Comparison of ENCODE assay signal across 19 mouse cellular contexts in the genomic region with DNA sequence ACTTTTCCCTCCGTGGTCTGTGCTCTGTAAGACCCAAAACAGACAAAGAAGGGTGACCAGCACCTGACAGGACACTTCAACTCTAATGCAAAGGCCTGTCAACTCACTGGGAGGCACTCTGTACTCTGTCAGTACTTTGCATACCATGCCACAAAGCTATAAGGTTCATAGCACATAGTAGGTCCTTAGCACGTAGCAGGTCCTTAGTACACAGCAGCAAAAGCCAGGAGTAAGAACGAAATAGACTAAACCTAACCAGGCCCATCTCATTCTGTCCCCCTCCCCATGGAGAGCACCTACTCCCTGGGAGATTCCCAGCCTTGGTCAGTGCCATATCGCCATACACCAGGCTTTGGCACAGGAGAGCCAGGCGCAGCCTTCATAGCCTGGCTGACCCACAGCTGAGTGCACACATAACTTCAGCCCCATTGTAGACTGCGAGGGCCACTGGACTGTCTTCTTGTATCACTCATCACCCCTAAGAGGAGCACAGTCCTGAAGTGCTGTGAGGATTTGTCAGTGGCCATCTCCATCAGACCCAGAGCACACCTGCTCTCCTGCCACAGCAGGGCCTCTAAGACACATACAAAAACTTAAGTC. TPM values are rescaled to one million over a fixed set of nuclear protein-coding genes. Genes with fewer than 3 reads are reported as not detected.
DNase-seq lines count a peak whose midpoint lies in the region; TF ChIP-seq lines count a peak whose summit lies in the region.
"Had no signal": no experiment of that assay in that cellular context is flagged by ENCODE, and none has a peak within 500 bp of the region (broad histone marks: within the 10 kb centered on the region; RNA-seq: fewer than 3 reads in every experiment).

No protein-coding gene starts in this region.

- H3K27ac ChIP-seq in CH12.LX (ENCODE audit: insufficient read depth, low read depth) (no peak overlapping the region), MEL (ENCODE audit: control insufficient read depth, low read depth, low read length) (no peak overlapping the region)
- H3K27ac ChIP-seq: embryonic facial prominence, embryonic 10.5 days; embryonic facial prominence, embryonic 12.5 days; forebrain, embryonic 13.5 days; forebrain, embryonic 15.5 days had no signal

- no peak for TF ChIP-seq EP300 in CH12.LX (IDR thresholded peaks at IDR 0.05; ENCODE audit: low read length)
- TF ChIP-seq EP300 in MEL (IDR thresholded peaks at IDR 0.05; ENCODE audit: low read depth in 1 of 2, low read length in 2 of 2), result no peak

- H3K4me3 ChIP-seq in CH12.LX (replicated peaks in 1 of 3; ENCODE audit: low read depth in 2 of 3, low read length in 2 of 3, poor library complexity in 1 of 3), result peak overlapping the region in 1 of 3 experiments; percentile 4
- H3K4me3 ChIP-seq in MEL (ENCODE audit: control insufficient read depth in 1 of 2, insufficient read depth in 1 of 2, low read depth in 2 of 2, low read length in 2 of 2), result no peak overlapping the region
- no peak overlapping the region for H3K4me3 ChIP-seq in myocyte
- H3K4me3 ChIP-seq: embryonic facial prominence, embryonic 10.5 days; embryonic facial prominence, embryonic 12.5 days; forebrain, embryonic 13.5 days; forebrain, embryonic 15.5 days had no signal

- TF ChIP-seq POLR2A in CH12.LX (IDR thresholded peaks at IDR 0.05; ENCODE audit: low read depth, low read length) (no peak), MEL (IDR thresholded peaks at IDR 0.05; ENCODE audit: control insufficient read depth in 1 of 2, insufficient read depth in 1 of 2, low read depth in 1 of 2, low read length in 2 of 2, poor library complexity in 1 of 2) (no peak), myocyte (IDR thresholded peaks at IDR 0.05; ENCODE audit: insufficient read length, low read depth) (peak; percentile 19)

- H3K4me1 ChIP-seq in CH12.LX (ENCODE audit: control insufficient read depth in 1 of 2, insufficient read depth in 2 of 2) (peaks cover 31 to 53% of the 10 kb centered on the region in 2 experiments), MEL (ENCODE audit: control insufficient read depth in 1 of 2, insufficient read depth in 2 of 2, low read length in 2 of 2) (peaks cover 0 to 22% of the 10 kb centered on the region in 2 experiments; a peak in 3 of 4 replicates)

- no peak overlapping the region for H3ac ChIP-seq in myocyte (ENCODE audit: control insufficient read depth, insufficient read length)

- dilution Hi-C loops in CH12.LX (cut with MboI; ENCODE audit: extremely low pct_ligation_motif_present, extremely low pct_unique_long_range_greater_than_20kb, low sequenced_read_pairs), result no loop called here

- H3K27me3 ChIP-seq in CH12.LX (replicated peaks), result no peaks in the 10 kb centered on the region
- no peaks in the 10 kb centered on the region for H3K27me3 ChIP-seq in MEL (ENCODE audit: control insufficient read depth in 1 of 2, insufficient read depth in 2 of 2, low read length in 2 of 2)
- no peaks in the 10 kb centered on the region for H3K27me3 ChIP-seq in myocyte (ENCODE audit: control insufficient read depth, insufficient read depth, insufficient read length)

- TF ChIP-seq CTCF in CH12.LX (conservative IDR thresholded peaks at IDR 0.05 in 1 of 2, IDR thresholded peaks at IDR 0.05 in 1 of 2; ENCODE audit: low read depth in 2 of 2, low read length in 2 of 2) (no peak), MEL (IDR thresholded peaks at IDR 0.05 in 2 of 3, conservative IDR thresholded peaks at IDR 0.05 in 1 of 3; ENCODE audit: control insufficient read depth in 1 of 3, insufficient read depth in 1 of 3, low read depth in 2 of 3, low read length in 3 of 3, poor library complexity in 1 of 3, severe bottlenecking in 1 of 3) (no peak)

- TF ChIP-seq RAD21 in CH12.LX (IDR thresholded peaks at IDR 0.05; ENCODE audit: low read depth, low read length) (no peak), MEL (IDR thresholded peaks at IDR 0.05; ENCODE audit: low read depth, low read length) (no peak)

- intact Hi-C loops in heart, postnatal 14 days (cut with DNase I), result no loop called here

- H3K9ac ChIP-seq in CH12.LX (ENCODE audit: insufficient read depth, low read depth), result no peak overlapping the region
- no peak overlapping the region for H3K9ac ChIP-seq in MEL (ENCODE audit: control insufficient read depth, low read depth, low read length, poor library complexity, severe bottlenecking)
- H3K9ac ChIP-seq: embryonic facial prominence, embryonic 12.5 days; forebrain, embryonic 13.5 days; forebrain, embryonic 15.5 days; forebrain, postnatal 0 days had no signal

- H3K4me2 ChIP-seq in CH12.LX (ENCODE audit: insufficient read depth, low read depth, poor library complexity, severe bottlenecking) (no peak overlapping the region), myocyte (ENCODE audit: low read depth) (no peak overlapping the region)
- H3K4me2 ChIP-seq: embryonic facial prominence, embryonic 12.5 days; forebrain, embryonic 13.5 days; forebrain, embryonic 15.5 days had no signal

- DNase-seq in heart, adult 11 months, result peak; percentile 91
- DNase-seq in heart, postnatal 14 days, result no peak
- DNase-seq in CH12.LX (ENCODE audit: extremely low read depth) (no peak), MEL (ENCODE audit: low read depth, low spot score) (no peak)
- DNase-seq in cerebellum, adult 11-12 months, result no peak
- no peak for DNase-seq in lung, postnatal 4 days
- DNase-seq: adrenal gland, adult 2 months; adrenal gland, postnatal 10 days; adrenal gland, postnatal 25 days; cerebellum, adult 11 months; cerebellum, adult 9-10 months; cerebellum, postnatal 10 days; cerebellum, postnatal 25 days; forebrain, postnatal 0 days had no signal

- H3K9me3 ChIP-seq in CH12.LX (replicated peaks; ENCODE audit: low read length) (peaks cover 2% of the 10 kb centered on the region), MEL (replicated peaks; ENCODE audit: insufficient read depth, low read length) (no peaks in the 10 kb centered on the region)
- H3K9me3 ChIP-seq: embryonic facial prominence, embryonic 10.5 days; embryonic facial prominence, embryonic 12.5 days; forebrain, embryonic 13.5 days; forebrain, embryonic 15.5 days had no signal

- H3K79me2 ChIP-seq in CH12.LX (replicated peaks; ENCODE audit: control insufficient read depth, extremely low read depth, insufficient read depth, poor library complexity, severe bottlenecking) (peaks cover 95% of the 10 kb centered on the region), MEL (ENCODE audit: control insufficient read depth, insufficient read depth, low read length, poor library complexity) (peaks cover 58% of the 10 kb centered on the region), myocyte (ENCODE audit: control insufficient read depth, insufficient read depth) (peaks cover 94% of the 10 kb centered on the region)

- H3K36me3 ChIP-seq in CH12.LX (replicated peaks in 1 of 2; ENCODE audit: control insufficient read depth in 1 of 2, insufficient read depth in 1 of 2, low read length in 1 of 2) (peaks cover 61 to 66% of the 10 kb centered on the region in 2 experiments), MEL (ENCODE audit: control insufficient read depth in 1 of 2, insufficient read depth in 2 of 2, low read length in 2 of 2) (peaks cover 8 to 19% of the 10 kb centered on the region in 2 experiments), myocyte (ENCODE audit: control insufficient read depth, insufficient read depth) (peaks cover 20% of the 10 kb centered on the region)

- in situ Hi-C loops in CH12.LX (cut with MboI; ENCODE audit: low pct_ligation_motif_present, low pct_unique_long_range_greater_than_20kb, low sequenced_read_pairs), result no loop called here

TF ChIP-seq in CH12.LX, 34 proteins besides CTCF, POLR2A, EP300 and RAD21:
- TF ChIP-seq MAX (IDR thresholded peaks at IDR 0.05; ENCODE audit: low read length) (no peak), NRF1 (IDR thresholded peaks at IDR 0.05; ENCODE audit: low read depth, low read length) (no peak), MYC (IDR thresholded peaks at IDR 0.05; ENCODE audit: low read depth, low read length) (no peak), ZKSCAN1 (IDR thresholded peaks at IDR 0.05; ENCODE audit: borderline replicate concordance, low read depth, low read length) (peak; percentile 89)

TF ChIP-seq in MEL, 35 proteins besides CTCF, POLR2A, EP300 and RAD21:
- TF ChIP-seq ZKSCAN1 (IDR thresholded peaks at IDR 0.05; ENCODE audit: low read depth, low read length), result peak; percentile 95
- TF ChIP-seq SIN3A (IDR thresholded peaks at IDR 0.05; ENCODE audit: low read length), result no peak

TF ChIP-seq in myocyte, 11 proteins besides CTCF, POLR2A, EP300 and RAD21:
- TF ChIP-seq MYOG (IDR thresholded peaks at IDR 0.05; ENCODE audit: control insufficient read depth in 1 of 3, insufficient read depth in 1 of 3, insufficient read length in 2 of 3, low read depth in 2 of 3) (no peak), MAX (IDR thresholded peaks at IDR 0.05; ENCODE audit: low read depth) (no peak), REST (IDR thresholded peaks at IDR 0.05; ENCODE audit: insufficient read depth, insufficient read length) (no peak), TCF3 (IDR thresholded peaks at IDR 0.05; ENCODE audit: insufficient read length, low read depth) (no peak), TCF12 (IDR thresholded peaks at IDR 0.05; ENCODE audit: insufficient read depth, poor library complexity, severe bottlenecking) (no peak), POLR2AphosphoS2 (IDR thresholded peaks at IDR 0.05; ENCODE audit: insufficient read length, low read depth) (no peak)
TF ChIP-seq in myocyte: peak in this region for 0.

RNA-seq across cellular contexts. Expression of a gene that starts 6.3 kb away (rescaled TPM):
- 10 to 100 TPM; 31.8 to 33.6 TPM for total RNA-seq in heart, postnatal 14 days (2021)
- total RNA-seq in CH12.LX (2012; rRNA removed) (27.8 and 35.4 TPM in 2 replicates), CH12.LX (2014; rRNA removed) (21.3 and 22.8 TPM in 2 replicates), MEL (2012; rRNA removed) (14.0 and 18.1 TPM in 2 replicates)
- polyA plus RNA-seq in CH12.LX (2012; ENCODE audit: insufficient read length, low read depth) (32.4 and 38.3 TPM in 2 replicates), MEL (2012; ENCODE audit: insufficient read depth in 1 of 2, insufficient read length in 2 of 2, low read depth in 1 of 2, low replicate concordance in 2 of 2, missing spikeins in 1 of 2) (10 to 100 TPM in 1 of 2 experiments, not detected in 1; 43.2 TPM), myocyte (2012; fragmentation: generic; extraction: Trizol) (37.4 TPM)

RNA-seq across cellular contexts. Expression of a gene that starts 17.7 kb away (rescaled TPM):
- total RNA-seq in heart, postnatal 14 days (2021), result 10 to 100 TPM; 13.2 to 13.6 TPM
- 3.7 and 4.5 TPM in 2 replicates for total RNA-seq in CH12.LX (2012; rRNA removed)
- total RNA-seq in CH12.LX (2014; rRNA removed), result 1.8 and 2.0 TPM in 2 replicates
- 1.2 and 1.4 TPM in 2 replicates for polyA plus RNA-seq in CH12.LX (2012; ENCODE audit: insufficient read length, low read depth)
- total RNA-seq in MEL (2012; rRNA removed), result 6.6 and 8.1 TPM in 2 replicates
- polyA plus RNA-seq in MEL (2012; ENCODE audit: insufficient read depth in 1 of 2, insufficient read length in 2 of 2, low read depth in 1 of 2, low replicate concordance in 2 of 2, missing spikeins in 1 of 2), result 1 to 10 TPM in 1 of 2 experiments, not detected in 1; 8.8 TPM
- 9.8 TPM for polyA plus RNA-seq in myocyte (2012; fragmentation: generic; extraction: Trizol)
